Mouse (Mus musculus): Measurements from ENCODE around the gene Olfr370. TPM values are rescaled to one million over a fixed set of nuclear protein-coding genes. Genes with fewer than 3 reads are reported as not detected.
"Not testable (repeated sequence)": the region's sequence is repeated elsewhere in the genome, so short reads cannot be mapped to it uniquely, and the experiment has no call there.

Olfr370 gene
- polyA plus RNA-seq, 1 experiment, result not detected

- no peak for TF ChIP-seq CTCF (conservative IDR thresholded peaks at IDR 0.05; ENCODE audit: insufficient read depth, insufficient read length, low read depth, low read length)
- no peak for TF ChIP-seq POLR2A (IDR thresholded peaks at IDR 0.05; ENCODE audit: low read depth, low read length)
- Histone ChIP-seq H3K36me3 (ENCODE audit: control insufficient read depth, insufficient read depth, low read length) (peaks cover 3% of the 10 kb centered on the region; the same call in 1 of the 2 replicates), H3K4me3 (ENCODE audit: insufficient read depth, low read depth, low read length) (no peak overlapping the region), H3K4me1 (ENCODE audit: control insufficient read depth, insufficient read depth, low read length) (peaks cover 17% of the 10 kb centered on the region), H3K27ac (ENCODE audit: insufficient read depth, low read depth, low read length) (no peak overlapping the region), H3K27me3 (replicated peaks; ENCODE audit: control insufficient read depth, insufficient read depth, low read length) (no peaks in the 10 kb centered on the region)
- no peak for DNase-seq
- WGBS, result 79% methylated on average over 15 of the region's 15 CpGs
These were observed 34.9 kb downstream of the Olfr370 start for GRCm38 (mm10) chr8:83570272-83571000.

DNA sequence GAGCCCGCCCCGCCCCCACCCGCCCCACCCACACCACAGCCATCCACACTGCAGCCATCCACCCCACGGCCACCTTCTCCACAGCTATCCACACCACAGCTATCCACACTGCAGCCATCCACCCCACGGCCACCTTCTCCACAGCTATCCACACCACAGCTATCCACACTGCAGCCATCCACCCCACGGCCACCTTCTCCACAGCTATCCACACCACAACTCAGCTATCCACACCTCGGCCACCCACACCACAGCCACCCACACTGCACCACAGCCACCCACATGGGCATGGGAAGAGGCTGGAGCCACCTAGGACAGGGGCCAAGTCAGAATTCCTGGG lies 35.4 kb downstream of the Olfr370 start:
- peaks cover 21% of the 10 kb centered on the region for H3K4me1 ChIP-seq (ENCODE audit: control insufficient read depth, insufficient read depth, low read length)
- 96% methylated on average over 6 of the region's 7 CpGs for WGBS
- H3K27me3 ChIP-seq (replicated peaks; ENCODE audit: control insufficient read depth, insufficient read depth, low read length); DNase-seq; H3K4me3 ChIP-seq (ENCODE audit: insufficient read depth, low read depth, low read length); H3K27ac ChIP-seq (ENCODE audit: insufficient read depth, low read depth, low read length); H3K36me3 ChIP-seq (ENCODE audit: control insufficient read depth, insufficient read depth, low read length): not testable (repeated sequence)

DNA sequence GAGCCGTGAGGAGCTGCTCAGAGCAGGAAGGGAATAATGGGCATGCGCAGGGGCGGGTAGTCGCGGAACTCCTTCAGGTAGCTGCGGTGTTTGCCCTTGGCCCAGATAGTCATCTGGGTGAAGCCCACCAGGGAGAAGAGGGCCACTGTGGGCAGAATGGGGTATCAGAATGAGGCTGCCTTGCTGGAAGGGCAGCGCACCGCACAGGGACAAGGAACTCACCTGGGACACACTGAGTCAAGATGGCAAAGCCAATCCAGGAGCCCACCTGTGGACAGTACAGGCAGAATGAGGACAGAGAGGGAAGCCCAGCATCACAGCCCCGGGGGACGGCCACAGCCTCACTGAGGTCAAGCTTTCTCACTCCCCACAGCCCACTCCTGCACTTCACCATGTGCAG lies 36.2 kb downstream of the Olfr370 start:
- H3K27me3 ChIP-seq (replicated peaks; ENCODE audit: control insufficient read depth, insufficient read depth, low read length), result no peaks in the 10 kb centered on the region
- peaks cover 27% of the 10 kb centered on the region for H3K4me1 ChIP-seq (ENCODE audit: control insufficient read depth, insufficient read depth, low read length)
- DNase-seq, result no peak
- TF ChIP-seq POLR2A (IDR thresholded peaks at IDR 0.05; ENCODE audit: low read depth, low read length) (no peak), CTCF (conservative IDR thresholded peaks at IDR 0.05; ENCODE audit: insufficient read depth, insufficient read length, low read depth, low read length) (no peak)
- H3K27ac ChIP-seq (ENCODE audit: insufficient read depth, low read depth, low read length), result no peak overlapping the region
- WGBS, result 84% methylated on average over 10 of the region's 10 CpGs
- H3K36me3 ChIP-seq (ENCODE audit: control insufficient read depth, insufficient read depth, low read length), result peaks cover 3% of the 10 kb centered on the region; the same call in 1 of the 2 replicates
- H3K4me3 ChIP-seq (ENCODE audit: insufficient read depth, low read depth, low read length), result no peak overlapping the region

DNA sequence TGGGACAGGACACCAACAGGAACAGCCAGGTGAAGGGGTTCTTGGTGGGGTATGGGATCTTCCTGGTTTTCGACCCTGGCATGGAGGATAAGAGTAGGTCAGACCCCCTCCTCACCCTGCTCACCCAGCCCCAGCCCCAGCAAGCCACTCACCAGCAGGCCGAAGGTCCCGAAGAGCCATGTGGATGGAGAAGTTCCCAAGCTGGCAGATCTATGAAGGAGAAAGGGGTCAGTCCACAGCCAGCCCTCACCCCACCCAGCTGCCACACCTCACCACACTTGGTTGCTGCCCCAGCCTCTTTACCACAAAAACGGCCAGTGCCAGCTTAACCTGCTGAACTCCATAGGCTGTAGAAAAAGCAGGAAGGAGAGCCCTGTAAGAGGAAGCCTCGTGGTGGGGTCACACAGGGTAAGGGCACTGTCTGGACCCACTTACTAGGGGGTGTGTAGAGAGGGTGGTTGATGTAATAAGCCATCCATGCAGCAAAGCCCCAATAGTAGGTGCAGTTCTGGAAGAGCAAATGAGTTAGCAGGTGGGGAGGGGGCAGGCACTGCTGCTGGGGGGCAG lies 36.7 kb downstream of the Olfr370 start:
- Histone ChIP-seq H3K27ac (ENCODE audit: insufficient read depth, low read depth, low read length) (no peak overlapping the region), H3K27me3 (replicated peaks; ENCODE audit: control insufficient read depth, insufficient read depth, low read length) (no peaks in the 10 kb centered on the region), H3K4me1 (ENCODE audit: control insufficient read depth, insufficient read depth, low read length) (peaks cover 32% of the 10 kb centered on the region), H3K4me3 (ENCODE audit: insufficient read depth, low read depth, low read length) (no peak overlapping the region), H3K36me3 (ENCODE audit: control insufficient read depth, insufficient read depth, low read length) (peaks cover 3% of the 10 kb centered on the region; the same call in 1 of the 2 replicates)
- no peak for DNase-seq
- 47% methylated on average over 5 of the region's 5 CpGs for WGBS
- TF ChIP-seq CTCF (conservative IDR thresholded peaks at IDR 0.05; ENCODE audit: insufficient read depth, insufficient read length, low read depth, low read length), result no peak
- TF ChIP-seq POLR2A (IDR thresholded peaks at IDR 0.05; ENCODE audit: low read depth, low read length), result no peak

DNA sequence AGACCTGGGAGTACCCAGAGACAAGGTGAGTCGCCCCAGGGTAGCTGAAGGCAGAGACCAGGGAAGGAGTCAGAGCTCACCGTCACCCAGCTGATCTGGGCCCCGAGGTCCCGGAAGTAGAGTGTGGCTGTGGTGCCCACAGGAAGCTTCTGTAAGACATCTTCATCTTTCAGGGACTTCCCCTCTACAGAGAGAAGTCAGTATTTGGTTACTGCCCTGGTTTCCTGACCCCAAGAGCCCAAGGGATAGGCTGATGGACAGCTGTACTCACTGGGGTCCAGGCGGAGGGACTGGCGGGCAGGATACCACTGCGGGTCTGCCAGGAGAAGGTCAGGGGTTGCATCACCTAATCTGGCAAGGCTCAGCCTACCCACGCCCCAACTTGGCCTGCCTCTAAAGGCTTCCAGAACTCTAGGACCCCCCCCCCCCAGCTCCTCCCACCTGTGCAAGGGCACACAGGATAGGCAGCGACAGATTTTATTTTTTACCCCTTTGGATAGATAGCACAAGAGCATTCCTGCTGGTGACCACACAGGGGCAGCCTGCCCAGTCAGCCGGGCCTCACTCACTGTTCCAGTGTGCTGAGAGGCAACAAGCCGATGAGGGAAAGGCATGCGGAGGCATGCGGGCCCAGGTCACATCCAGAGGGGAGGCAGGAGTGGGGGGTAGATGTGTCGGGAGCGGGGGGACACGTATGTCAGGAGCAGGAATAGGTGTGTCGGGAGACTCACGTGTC lies 37.7 kb downstream of the Olfr370 start:
- H3K27ac ChIP-seq (ENCODE audit: insufficient read depth, low read depth, low read length), result no peak overlapping the region
- peak; percentile 37 for TF ChIP-seq CTCF (conservative IDR thresholded peaks at IDR 0.05; ENCODE audit: insufficient read depth, insufficient read length, low read depth, low read length)
- TF ChIP-seq POLR2A (IDR thresholded peaks at IDR 0.05; ENCODE audit: low read depth, low read length), result no peak
- H3K36me3 ChIP-seq (ENCODE audit: control insufficient read depth, insufficient read depth, low read length), result peaks cover 3% of the 10 kb centered on the region; the same call in 1 of the 2 replicates
- H3K4me3 ChIP-seq (ENCODE audit: insufficient read depth, low read depth, low read length), result no peak overlapping the region
- H3K27me3 ChIP-seq (replicated peaks; ENCODE audit: control insufficient read depth, insufficient read depth, low read length), result no peaks in the 10 kb centered on the region
- peaks cover 31% of the 10 kb centered on the region for H3K4me1 ChIP-seq (ENCODE audit: control insufficient read depth, insufficient read depth, low read length)
- DNase-seq, result no peak
- whole genome bisulfite sequencing, result 56% methylated on average over 18 of the region's 18 CpGs

- no peak for TF ChIP-seq POLR2A (IDR thresholded peaks at IDR 0.05; ENCODE audit: low read depth, low read length)
- no peak for TF ChIP-seq CTCF (conservative IDR thresholded peaks at IDR 0.05; ENCODE audit: insufficient read depth, insufficient read length, low read depth, low read length)
- Histone ChIP-seq H3K27me3 (replicated peaks; ENCODE audit: control insufficient read depth, insufficient read depth, low read length) (no peaks in the 10 kb centered on the region), H3K4me1 (ENCODE audit: control insufficient read depth, insufficient read depth, low read length) (peaks cover 40% of the 10 kb centered on the region), H3K4me3 (ENCODE audit: insufficient read depth, low read depth, low read length) (no peak overlapping the region), H3K27ac (ENCODE audit: insufficient read depth, low read depth, low read length) (no peak overlapping the region), H3K36me3 (ENCODE audit: control insufficient read depth, insufficient read depth, low read length) (peaks cover 3% of the 10 kb centered on the region; the same call in 1 of the 2 replicates)
- WGBS, result 44% methylated on average over 15 of the region's 15 CpGs
- DNase-seq, result peak; percentile 48
These were observed 39.2 kb downstream of the Olfr370 start for GRCm38 (mm10) chr8:83574631-83575315.

Data from kidney, adult 2 months (tissue).